Mouse (Mus musculus) testis, adult 2 months (tissue): ENCODE measurements at regions not wholly inside any gene's neighbourhood (a gene's known extent, or its start where the extent isn't known, plus 50 kb on each side); places are given as distances from the start of the nearest gene placed in this dataset.

Experiments
- H3K27ac ChIP-seq: fragments of 200-500 bp; 2 replicates; pipeline ENCODE4 v1.5.1; 2012; ENCODE audit warnings: low read depth, low read length; ENCODE audit not compliant: control insufficient read depth, insufficient read depth
- H3K27me3 ChIP-seq: fragments of 200-500 bp; 2 replicates; pipeline ENCODE4 v1.6.1; 2012; ENCODE audit warnings: mild to moderate bottlenecking, low read length, moderate library complexity; ENCODE audit not compliant: control insufficient read depth, insufficient read depth
- H3K36me3 ChIP-seq: fragments of 200-500 bp; 2 replicates; pipeline ENCODE4 v1.6.1; 2012; ENCODE audit warnings: mild to moderate bottlenecking, low read length; ENCODE audit not compliant: control insufficient read depth, insufficient read depth
- H3K4me1 ChIP-seq: fragments of 200-500 bp; 2 replicates; pipeline ENCODE4 v1.6.1; 2012; ENCODE audit warnings: low read length; ENCODE audit not compliant: control insufficient read depth, insufficient read depth
- H3K4me3 ChIP-seq: fragments of 200-500 bp; 2 replicates; pipeline ENCODE4 v1.5.1; 2012; ENCODE audit warnings: low read depth, mild to moderate bottlenecking, low read length, moderate library complexity, mixed read lengths; ENCODE audit not compliant: control insufficient read depth
- CTCF ChIP-seq: fragments of 200-500 bp; IDR thresholded peaks from 2 replicates; pipeline ENCODE4 v1.5.1; 2012; ENCODE audit warnings: low read depth, mild to moderate bottlenecking, inconsistent platforms, low read length, moderate library complexity; ENCODE audit not compliant: control insufficient read depth, insufficient read depth, insufficient replicate concordance
- POLR2A ChIP-seq: fragments of 200-500 bp; IDR thresholded peaks from 2 replicates; pipeline ENCODE4 v1.6.1; 2012; ENCODE audit warnings: low read depth, mild to moderate bottlenecking, inconsistent platforms, low read length, moderate library complexity; ENCODE audit not compliant: control insufficient read depth

GRCm38 (mm10) chr10:67607297-67608032 is 58.7 kb upstream of the Ado start:
- Histone ChIP-seq H3K27me3 (no peaks in the 10 kb centered on the region), H3K4me3 (no peak overlapping the region), H3K36me3 (no peaks in the 10 kb centered on the region), H3K4me1 (no peaks in the 10 kb centered on the region), H3K27ac (no peak overlapping the region)
- no peak for TF ChIP-seq POLR2A
- TF ChIP-seq CTCF: no peak

GRCm38 (mm10) chr10:67606739-67607138 is 58.0 kb upstream of the Ado start:
- no peak overlapping the region for H3K4me3 ChIP-seq
- H3K27me3 ChIP-seq: no peaks in the 10 kb centered on the region
- TF ChIP-seq POLR2A (no peak), CTCF (no peak)
- no peak overlapping the region for H3K27ac ChIP-seq
- H3K36me3 ChIP-seq: no peaks in the 10 kb centered on the region
- H3K4me1 ChIP-seq: no peaks in the 10 kb centered on the region

GRCm38 (mm10) chr10:67599390-67599789 is 50.6 kb upstream of the Ado start:
- Histone ChIP-seq H3K27me3 (no peaks in the 10 kb centered on the region), H3K4me1 (no peaks in the 10 kb centered on the region; the same call in 1 of the 2 replicates), H3K36me3 (no peaks in the 10 kb centered on the region), H3K27ac (no peak overlapping the region), H3K4me3 (no peak overlapping the region)
- TF ChIP-seq POLR2A: no peak
- no peak for TF ChIP-seq CTCF

GRCm38 (mm10) chr10:67598590-67599047 is 49.9 kb upstream of the Ado start:
- H3K36me3 ChIP-seq: no peaks in the 10 kb centered on the region
- H3K4me3 ChIP-seq: no peak overlapping the region
- H3K4me1 ChIP-seq: no peaks in the 10 kb centered on the region; the same call in 1 of the 2 replicates
- H3K27ac ChIP-seq: no peak overlapping the region
- TF ChIP-seq CTCF: no peak
- TF ChIP-seq POLR2A: no peak
- no peaks in the 10 kb centered on the region for H3K27me3 ChIP-seq
